Mouse (Mus musculus) layer of hippocampus, postnatal 25 days (tissue): ENCODE measurements around the gene Ppm1l. TPM values are rescaled to one million over a fixed set of nuclear protein-coding genes. Genes with fewer than 3 reads are reported as not detected.

ENCODE experiments used
- DNase-seq, 2 experiments: peaks; one replicate each; pipeline ENCODE4 v3.0.0; 2022; ENCODE audit warnings: mixed read lengths in 2 of 2, low spot score in 1 of 2; ENCODE audit errors: extremely low spot score in 1 of 2
- total RNA-seq, 2 experiments: library from RNA; stranded (reverse); gene quantifications; 2 replicates each; pipeline ENCODE4 v1.2.3; 2021

Ppm1l gene
- total RNA-seq, 2 experiments from 2014 or later, result 45.9 to 55.1 TPM

DNA sequence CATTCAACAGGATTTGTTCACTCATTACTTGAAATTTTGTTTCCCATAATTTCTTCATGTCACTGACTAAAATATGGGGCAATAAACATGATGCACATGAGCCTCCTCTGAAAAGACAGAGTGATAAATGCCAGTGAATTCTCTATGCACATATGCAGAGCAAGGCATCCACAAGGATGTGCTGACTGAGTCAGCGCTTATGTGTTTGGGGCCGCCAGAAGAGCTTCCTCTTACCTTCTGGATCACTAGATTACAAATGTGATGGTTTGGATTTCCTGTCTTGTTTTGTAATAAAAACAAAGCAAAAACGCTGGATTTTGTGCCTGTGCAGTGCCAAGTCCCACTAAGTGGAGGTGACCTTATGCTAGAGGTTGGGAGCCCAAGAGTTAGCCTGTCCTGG is 260.1 kb downstream of the Ppm1l start:
- DNase-seq, result no peak

DNA sequence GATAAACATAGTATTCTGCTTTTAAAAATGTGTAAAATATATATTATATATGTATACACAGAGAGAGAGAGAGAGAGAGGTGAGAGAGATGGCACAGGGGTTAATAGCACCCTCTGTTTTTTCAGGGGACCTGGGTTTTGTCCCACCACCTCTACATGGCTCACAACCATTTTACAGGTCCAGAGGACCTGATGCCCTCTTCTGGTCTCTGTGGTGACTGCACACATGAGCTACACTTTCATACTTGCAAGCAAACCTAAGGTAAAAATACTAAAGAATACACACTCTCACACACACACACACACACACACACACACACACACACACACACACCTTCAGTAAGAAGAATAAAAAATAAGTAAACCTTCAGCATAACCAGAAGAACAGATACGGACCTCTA is 262.1 kb downstream of the Ppm1l start:
- no peak for DNase-seq

DNA sequence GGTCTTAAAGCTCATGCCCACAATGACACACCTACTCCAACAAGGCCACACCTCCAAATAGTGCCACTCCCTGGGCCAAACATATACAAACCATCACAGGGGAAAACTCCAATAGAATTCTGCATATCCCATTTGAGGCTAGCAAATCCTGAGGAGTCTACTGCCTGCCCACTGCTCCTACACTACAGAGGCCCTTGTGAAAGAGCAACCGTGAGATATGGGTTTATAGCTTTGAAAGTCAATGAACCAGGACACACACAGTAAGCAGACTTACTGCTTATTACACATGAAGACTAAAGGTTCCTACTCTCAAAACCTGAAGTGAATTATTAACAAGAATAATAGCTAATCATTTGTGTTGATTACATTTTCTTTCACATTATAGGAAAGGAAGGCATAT is 267.1 kb downstream of the Ppm1l start:
- no peak for DNase-seq

DNA sequence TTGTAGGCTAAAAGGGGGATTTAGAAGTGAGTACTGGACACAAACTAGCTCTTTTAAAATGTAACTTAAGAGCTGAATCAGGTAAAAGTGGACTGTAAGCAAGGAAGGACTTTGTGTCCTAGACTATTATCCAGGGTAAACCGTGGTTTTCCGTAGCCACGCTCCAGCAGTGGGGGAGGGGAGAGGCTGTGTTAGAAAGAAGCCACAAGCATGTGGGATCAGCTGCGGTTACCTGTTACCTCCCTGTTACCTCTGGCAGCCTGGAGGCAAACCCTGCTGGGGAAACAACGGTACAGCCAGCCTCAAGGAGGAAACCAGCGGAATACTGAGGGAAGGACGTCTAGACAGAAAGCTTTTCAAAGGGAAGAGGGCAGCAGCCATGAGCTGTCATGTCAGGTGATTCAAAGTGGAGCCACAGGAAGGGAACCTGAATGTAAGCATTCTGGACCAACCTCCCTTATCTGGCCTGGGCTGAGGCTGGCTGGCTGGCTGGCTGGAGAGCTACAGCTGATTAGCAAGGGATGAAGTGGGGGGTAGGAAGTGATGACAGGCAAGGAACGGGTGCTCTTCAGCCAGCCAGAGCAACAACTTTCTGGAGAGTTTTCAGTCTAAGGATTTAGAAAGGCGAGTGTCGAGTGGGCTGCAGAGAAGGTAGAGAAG is 271.6 kb downstream of the Ppm1l start:
- no peak for DNase-seq

DNA sequence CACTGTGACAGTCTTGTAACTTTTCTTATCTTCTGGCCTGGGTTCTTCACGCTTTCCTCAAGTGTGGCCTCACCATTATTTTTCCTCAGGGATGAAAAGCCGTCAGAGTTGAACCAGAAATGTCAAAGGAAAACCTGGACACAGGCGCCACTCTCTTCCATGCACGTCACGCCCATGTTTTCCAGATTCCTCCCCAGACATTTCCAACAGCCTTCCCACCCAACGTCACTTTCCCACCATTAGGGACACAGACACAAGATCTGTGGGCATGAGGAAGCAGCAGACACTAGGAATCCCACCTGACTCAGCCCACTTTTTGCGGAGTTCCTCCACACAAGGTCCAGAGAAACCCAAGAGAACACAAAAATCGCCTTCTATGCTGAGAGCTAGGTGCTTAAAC is 276.8 kb downstream of the Ppm1l start:
- no peak for DNase-seq

DNA sequence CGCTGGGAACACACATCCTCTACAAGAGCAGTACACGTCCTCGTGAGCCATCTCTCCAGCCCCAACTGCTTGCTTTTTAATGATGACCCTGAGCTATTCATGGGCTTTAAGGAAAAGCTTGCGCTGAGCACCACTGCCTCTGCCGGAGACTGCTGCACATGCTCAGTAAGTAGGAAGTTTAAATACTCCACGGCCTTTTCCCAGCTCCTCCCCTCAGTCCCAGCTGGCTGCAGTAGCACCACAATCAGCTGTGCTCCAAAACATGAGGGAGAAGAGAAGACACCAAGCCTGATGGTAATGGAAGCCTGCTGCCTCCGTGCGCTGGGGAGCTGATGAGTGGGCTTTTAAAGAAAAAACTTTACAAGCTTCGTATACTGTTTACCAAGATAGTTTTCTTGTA is 277.4 kb downstream of the Ppm1l start:
- no peak for DNase-seq

DNA sequence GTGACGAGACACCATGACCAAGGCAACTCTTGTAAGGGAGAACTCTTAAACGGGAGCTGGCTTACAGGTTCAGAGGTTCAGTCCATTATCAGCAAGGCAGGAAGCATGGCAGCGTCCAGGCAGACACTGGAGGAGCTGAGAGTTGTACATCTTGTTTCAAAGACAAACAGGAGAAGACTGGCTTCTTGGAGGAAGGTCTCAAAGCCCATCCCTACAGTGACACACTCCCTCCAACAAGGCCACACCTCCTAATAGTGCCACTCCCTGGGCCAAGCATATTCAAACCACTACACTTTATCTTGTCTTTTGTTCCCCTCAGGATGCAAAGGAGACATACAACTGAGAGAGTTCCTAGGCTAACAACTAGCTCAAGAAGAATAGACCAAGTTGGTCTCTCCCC is 279.5 kb downstream of the Ppm1l start:
- no peak for DNase-seq

DNA sequence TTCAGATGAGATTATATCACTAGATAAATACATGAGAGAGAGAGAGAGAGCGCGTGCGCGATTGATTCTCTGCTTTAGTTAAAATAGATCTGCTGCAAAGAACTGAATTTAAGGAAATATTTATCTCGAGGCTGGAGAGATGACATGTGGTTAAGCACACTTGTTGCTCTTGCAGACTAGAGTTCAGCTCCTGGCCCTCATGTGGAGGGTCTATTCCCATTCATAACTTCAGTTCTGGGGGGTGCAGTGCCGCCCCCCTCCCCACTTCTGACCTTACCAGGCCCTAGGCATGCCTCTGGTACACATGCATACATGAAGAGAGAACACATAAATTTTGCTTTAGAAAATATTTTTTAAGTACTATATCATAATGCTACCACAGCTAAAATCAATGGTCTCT is 280.6 kb downstream of the Ppm1l start:
- no peak for DNase-seq

DNA sequence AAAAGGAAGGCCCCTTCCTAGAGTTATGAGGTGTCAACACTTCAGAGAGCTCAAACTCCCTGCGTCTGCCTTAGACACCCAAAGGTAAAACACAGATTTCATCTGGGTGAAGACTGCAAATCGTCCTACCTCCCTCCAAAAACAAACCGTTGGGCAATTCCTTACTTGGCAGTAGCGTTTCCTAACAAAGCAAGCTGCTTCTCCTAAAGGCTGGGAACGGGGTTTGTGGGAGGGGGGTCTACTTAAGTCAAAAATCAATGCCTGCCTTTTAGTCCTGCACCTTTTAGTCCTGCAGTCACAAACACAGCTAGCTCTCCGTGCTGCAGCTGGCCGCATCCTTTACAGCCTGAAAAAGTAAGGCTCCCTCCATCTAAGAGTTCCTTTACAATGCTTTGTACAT is 281.2 kb downstream of the Ppm1l start:
- no peak for DNase-seq

DNA sequence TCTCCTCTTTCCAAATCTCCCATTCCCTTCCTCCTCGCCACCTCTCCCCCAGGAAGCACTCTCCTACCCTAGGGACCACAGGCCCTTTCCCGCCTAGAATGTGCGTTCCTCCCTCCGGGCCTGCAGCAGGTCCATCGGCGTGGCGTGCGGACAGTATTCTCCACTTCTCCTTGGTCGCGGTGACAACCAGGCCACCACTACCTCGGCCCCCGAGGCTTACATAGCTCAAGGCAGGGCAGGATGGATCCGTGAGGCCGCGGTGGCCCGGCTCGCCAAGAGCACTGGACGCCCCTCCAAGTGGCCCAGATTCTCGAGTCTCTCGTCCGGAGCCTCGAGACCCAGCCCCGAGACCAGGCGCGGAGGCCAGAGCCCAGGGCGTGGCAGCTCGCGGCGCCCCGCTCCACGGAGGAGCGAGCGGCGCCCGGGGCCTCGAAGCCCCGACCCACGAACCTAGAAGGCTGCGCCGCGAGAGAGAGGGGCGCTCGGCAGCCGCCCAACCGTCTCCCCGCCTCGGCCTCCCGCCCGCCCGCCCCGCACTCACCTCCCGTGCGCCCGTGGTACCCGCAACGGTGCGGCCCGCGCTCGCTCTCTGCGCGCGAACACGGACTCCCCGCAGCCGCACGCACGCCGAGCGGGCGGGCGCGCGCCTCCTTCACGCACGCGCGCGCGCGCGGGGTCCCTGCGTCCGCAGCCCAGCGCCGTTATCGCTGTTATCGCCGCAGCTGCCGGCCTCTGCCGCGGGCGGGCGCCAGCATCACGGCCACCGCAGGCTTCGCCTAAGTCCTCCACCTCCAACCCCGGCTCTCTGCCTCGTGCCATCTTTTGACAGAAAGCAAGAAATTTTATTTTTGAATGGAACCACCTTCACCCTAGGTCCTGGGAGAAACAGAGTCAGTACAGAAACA is 281.9 kb downstream of the Ppm1l start, which contains the start of gene B3galnt1:
Gene B3galnt1 (minus strand): TSS at position 700 of the 905 bp plus-strand sequence.
- DNase-seq, result peak; percentile 51 to 54

DNA sequence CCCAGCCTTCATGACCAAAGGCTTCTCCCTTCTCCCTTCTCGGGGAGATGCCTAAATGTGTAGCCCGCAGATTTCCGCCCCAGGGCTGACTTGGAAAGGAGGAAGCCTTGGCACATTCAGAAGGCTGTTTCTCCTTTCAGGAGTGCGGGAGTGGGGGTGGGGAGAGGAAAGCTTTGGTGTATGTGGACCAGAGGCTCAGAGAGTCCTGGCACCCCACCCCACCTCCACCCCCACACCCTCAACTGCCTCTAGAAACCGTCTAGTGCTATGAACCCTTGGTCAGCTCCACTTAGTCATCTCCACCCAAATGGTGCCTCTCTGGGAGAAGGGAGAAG is 282.5 kb downstream of the Ppm1l start:
- DNase-seq, result peak in 1 of 2 experiments; percentile 20

DNA sequence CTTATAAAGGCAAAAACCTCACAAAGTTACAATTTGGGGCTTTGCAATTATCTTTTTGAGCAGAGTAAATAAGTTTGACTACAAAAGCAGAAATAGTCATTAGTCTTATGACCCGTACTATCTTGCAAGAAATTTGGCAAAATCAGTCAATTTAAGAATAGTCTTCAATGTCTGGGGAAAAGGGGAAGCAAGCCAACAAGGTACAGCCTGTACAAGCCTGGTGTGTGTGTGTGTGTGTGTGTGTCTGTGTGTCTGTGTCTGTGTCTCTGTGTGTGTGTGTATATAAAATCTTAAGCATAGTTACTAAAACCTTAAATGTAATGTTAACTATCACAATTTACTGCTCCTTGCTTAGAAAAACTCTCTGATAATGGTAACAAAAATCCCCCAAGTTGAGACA is 290.3 kb downstream of the Ppm1l start:
- DNase-seq, result no peak

DNA sequence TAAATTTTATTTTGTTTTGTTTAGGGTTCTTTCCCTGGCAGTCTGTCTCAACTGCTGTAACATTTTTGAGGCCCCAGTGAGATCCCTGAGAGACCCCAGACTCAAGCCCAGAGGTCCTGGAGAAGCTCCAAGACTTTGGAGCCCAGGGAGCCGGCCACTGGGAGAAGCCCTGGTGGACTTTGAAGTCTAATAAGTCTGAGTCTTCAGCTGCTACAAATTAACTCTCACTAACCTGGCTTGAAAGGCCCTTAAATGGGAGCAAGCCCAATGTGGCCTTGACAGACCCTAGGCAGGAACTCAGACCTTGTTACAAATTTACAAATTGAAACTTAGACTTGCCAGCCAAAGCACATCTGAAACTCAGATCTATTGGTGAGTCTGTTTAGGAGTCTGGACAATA is 290.8 kb downstream of the Ppm1l start:
- no peak for DNase-seq

DNA sequence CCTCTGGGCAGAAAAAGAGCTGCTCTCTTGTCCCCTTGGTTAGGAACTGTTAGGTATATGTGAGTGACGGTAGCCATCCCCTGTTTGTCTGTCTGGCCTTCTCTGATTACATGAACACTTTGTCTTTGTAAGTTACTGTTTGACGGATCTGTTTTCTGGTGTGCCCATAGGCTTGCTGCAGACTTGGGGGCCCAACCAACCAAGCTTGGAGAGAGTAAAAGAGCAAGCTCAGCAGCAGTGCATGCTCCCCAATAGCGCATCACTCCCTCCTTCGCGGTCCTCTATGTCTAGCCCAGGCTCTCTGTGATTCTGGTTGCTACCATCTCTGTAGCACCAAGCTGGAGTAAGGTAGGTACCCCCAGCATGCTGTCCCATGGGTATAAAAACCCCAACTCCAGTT is 291.2 kb downstream of the Ppm1l start:
- no peak for DNase-seq

Other genes starting within 250 kb of the Ppm1l start
- gene Kpna4, start 189.7 kb upstream of the Ppm1l start, total RNA-seq, result 10 to 100 TPM; 79.5 to 84.7 TPM
- gene Arl14, start 94.4 kb upstream of the Ppm1l start, total RNA-seq, result not detected